Mouse (Mus musculus) intestine, postnatal 0 days (tissue): ENCODE data around the gene Tpr. TPM values are rescaled to one million over a fixed set of nuclear protein-coding genes. Genes with fewer than 3 reads are reported as not detected.

Source experiments
- ATAC-seq: fragments of 200-750 bp; cut with Nextera tagmentation; 2 replicates; pipeline ENCODE4 v1.8.0; 2017; ENCODE audit warnings: mild to moderate bottlenecking, moderate TSS enrichment, moderate library complexity
- H3K27ac ChIP-seq: fragments of 300-500 bp; sonication (generic); 2 replicates; pipeline ENCODE4 v1.5.1; 2014; ENCODE audit warnings: mild to moderate bottlenecking, low read depth, low read length, moderate library complexity
- H3K27me3 ChIP-seq: fragments of 300-500 bp; sonication (generic); replicated peaks from 2 replicates; pipeline ENCODE4 v1.6.1; 2014; ENCODE audit warnings: low read length, mixed read lengths; ENCODE audit not compliant: control insufficient read depth, insufficient read depth
- H3K36me3 ChIP-seq: fragments of 300-500 bp; sonication (generic); 2 replicates; pipeline ENCODE4 v1.6.1; 2014; ENCODE audit warnings: mild to moderate bottlenecking, moderate library complexity; ENCODE audit not compliant: control insufficient read depth, insufficient read depth
- H3K4me1 ChIP-seq: fragments of 300-500 bp; sonication (generic); replicated peaks from 2 replicates; pipeline ENCODE4 v1.6.1; 2014; ENCODE audit warnings: antibody characterized with exemption, low read length, mixed read lengths; ENCODE audit not compliant: control insufficient read depth, insufficient read depth
- H3K4me2 ChIP-seq: fragments of 300-500 bp; sonication (generic); replicated peaks from 2 replicates; pipeline ENCODE4 v1.6.1; 2014; ENCODE audit warnings: low read depth, mild to moderate bottlenecking, moderate library complexity
- H3K4me3 ChIP-seq: fragments of 300-500 bp; sonication (generic); 2 replicates; pipeline ENCODE4 v1.5.1; 2014; ENCODE audit warnings: low read depth, low read length
- H3K9ac ChIP-seq: fragments of 300-500 bp; sonication (generic); 2 replicates; pipeline ENCODE4 v1.6.1; 2014; ENCODE audit warnings: mild to moderate bottlenecking, low read depth, low read length
- H3K9me3 ChIP-seq: fragments of 300-500 bp; sonication (generic); 2 replicates; pipeline ENCODE4 v1.6.1; 2016; ENCODE audit warnings: mixed run types; ENCODE audit not compliant: control insufficient read depth
- CTCF ChIP-seq: sonication (generic); IDR thresholded peaks from 2 replicates; pipeline ENCODE4 v1.5.1; 2016; ENCODE audit warnings: low read depth, mild to moderate bottlenecking, control low read depth, antibody characterized with exemption, moderate library complexity
- WGBS: fragments of 180-500 bp; shearing (Covaris S2); extraction: QIAGEN DNeasy Blood & Tissue Kit; methylation state at CpG from one replicate; pipeline ENCODE4 v1.1.7; 2014; 5-methylcytosine and 5-hydroxymethylcytosine counted together
- polyA plus RNA-seq: library from polyadenylated mRNA; unstranded; fragments of >200 nt; fragmentation: Nextera tagmentation; extraction: Ambion mirVana; gene quantifications from 2 replicates; pipeline ENCODE4 v1.2.1, GENCODE M21; 2015

Tpr gene
- polyA plus RNA-seq, 1 experiment from 2014 or later, result 89.7 TPM

DNA sequence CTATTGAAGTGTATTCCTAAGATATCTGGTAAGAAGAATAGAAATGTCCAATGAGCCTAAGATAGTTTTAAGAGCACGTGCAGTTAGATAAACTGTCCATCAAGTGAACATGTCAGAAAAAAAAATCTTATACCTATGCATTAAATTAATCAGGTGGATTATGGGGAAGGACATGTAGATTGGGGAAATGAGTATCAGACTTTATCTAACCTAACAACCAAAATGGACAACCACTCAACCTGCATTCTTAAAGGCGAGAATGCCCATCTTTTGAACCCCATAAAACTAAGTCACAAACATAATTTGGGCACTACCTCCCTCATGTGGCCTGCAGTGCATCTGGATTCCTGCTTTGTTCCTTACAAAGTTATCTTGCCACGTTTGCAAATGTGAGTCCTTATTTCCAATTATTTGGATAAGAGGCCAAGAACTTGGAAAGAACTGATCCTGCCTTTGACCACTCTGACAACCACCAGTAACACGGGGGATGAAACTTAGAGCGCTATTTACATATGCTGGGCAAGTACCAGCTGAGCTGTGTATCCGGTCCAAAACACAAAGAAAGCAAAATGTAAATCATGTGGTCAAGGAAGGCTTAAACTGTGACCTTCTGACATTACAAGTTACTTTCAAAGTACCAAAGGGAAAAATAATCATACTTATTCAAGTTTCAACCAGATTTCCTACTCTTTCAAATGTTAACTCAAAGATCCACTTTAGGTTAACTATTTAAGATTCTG is 3.1 kb upstream of the Tpr start:
- Histone ChIP-seq H3K36me3 (peaks cover 42% of the 10 kb centered on the region), H3K4me3 (no peak overlapping the region), H3K4me2 (no peak overlapping the region), H3K27me3 (no peaks in the 10 kb centered on the region), H3K9ac (no peak overlapping the region), H3K4me1 (0 out of 2 replicates have a peak, but pooled peaks cover 4% of the 10 kb centered on the region), H3K27ac (no peak overlapping the region), H3K9me3 (no peaks in the 10 kb centered on the region)
- ATAC-seq, result no peak
- 88% methylated on average over 6 of the region's 6 CpGs for WGBS
- no peak for TF ChIP-seq CTCF

DNA sequence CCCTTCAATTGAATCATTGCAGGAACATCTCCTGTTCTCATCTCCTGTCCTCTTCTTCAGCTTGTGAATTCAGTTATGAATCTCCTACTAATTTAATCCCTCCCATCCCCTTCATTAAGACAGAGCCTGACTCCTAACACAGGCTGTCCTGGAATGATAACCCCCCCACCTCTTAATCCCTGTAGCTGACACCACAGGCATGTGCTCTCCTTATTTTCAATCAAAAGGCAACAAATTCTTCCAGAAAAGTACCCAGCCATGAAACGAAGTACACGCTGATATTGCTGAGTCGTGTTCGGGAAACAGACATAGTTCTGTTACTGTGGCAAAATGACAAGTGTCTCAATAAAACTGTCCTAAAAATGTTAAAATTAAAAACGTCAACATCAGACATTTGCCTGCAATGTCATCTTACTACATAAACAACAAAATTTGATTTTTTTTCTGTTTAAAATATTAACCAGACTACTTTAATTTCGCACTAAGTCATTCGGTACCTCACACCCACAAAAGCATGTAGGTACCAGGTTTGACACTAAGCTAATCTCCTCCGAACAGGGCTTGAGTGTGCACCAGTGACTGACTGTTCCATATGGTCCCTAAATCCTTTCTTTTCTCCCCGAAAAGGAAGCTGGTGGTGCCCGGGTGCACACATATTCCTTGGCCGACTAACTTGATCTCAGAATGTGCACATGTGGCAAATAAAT is 554 bp upstream of the Tpr start:
- peak overlapping the region; percentile 85; the same call in 1 of the 2 replicates for H3K27ac ChIP-seq
- no peaks in the 10 kb centered on the region for H3K27me3 ChIP-seq
- H3K36me3 ChIP-seq, result peaks cover 30% of the 10 kb centered on the region
- peak; percentile 1; the same call in 1 of the 2 replicates for ATAC-seq
- no peaks in the 10 kb centered on the region for H3K9me3 ChIP-seq
- WGBS, result 20% methylated on average over 11 of the region's 11 CpGs
- peak overlapping the region; percentile 45 for H3K9ac ChIP-seq
- H3K4me1 ChIP-seq, result 0 out of 2 replicates have a peak, but pooled peaks cover 4% of the 10 kb centered on the region
- no peak for TF ChIP-seq CTCF
- H3K4me2 ChIP-seq, result peak overlapping the region; percentile 61
- H3K4me3 ChIP-seq, result peak overlapping the region; percentile 68

DNA sequence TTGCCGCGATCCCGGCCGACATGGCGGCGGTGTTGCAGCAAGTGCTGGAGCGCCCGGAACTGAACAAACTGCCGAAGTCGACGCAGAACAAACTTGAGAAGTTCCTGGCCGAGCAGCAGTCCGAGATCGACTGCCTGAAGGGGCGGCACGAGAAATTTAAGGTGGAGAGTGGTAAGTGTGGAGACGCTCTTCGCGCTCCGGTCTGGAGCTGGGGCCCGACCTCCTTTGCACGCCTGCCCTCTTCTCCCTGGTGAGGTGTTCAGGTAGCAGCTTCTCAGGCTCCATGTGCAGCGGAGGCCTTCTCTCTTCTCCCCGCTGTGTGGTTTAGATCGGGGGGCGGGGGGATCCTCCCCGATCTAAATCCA is 832 bp downstream of the Tpr start:
- peak; percentile 35 for ATAC-seq
- Histone ChIP-seq H3K36me3 (peaks cover 24% of the 10 kb centered on the region), H3K27me3 (no peaks in the 10 kb centered on the region), H3K27ac (peak overlapping the region; percentile 85), H3K9me3 (no peaks in the 10 kb centered on the region), H3K9ac (peak overlapping the region; percentile 78), H3K4me3 (peak overlapping the region; percentile 68), H3K4me2 (peak overlapping the region; percentile 61), H3K4me1 (0 out of 2 replicates have a peak, but pooled peaks cover 4% of the 10 kb centered on the region)
- no peak for TF ChIP-seq CTCF
- WGBS, result under 1% methylated on average over 27 of the region's 27 CpGs

GRCm38 (mm10) chr1:150396001-150396400 is 3.4 kb downstream of the Tpr start:
- Histone ChIP-seq H3K4me1 (0 out of 2 replicates have a peak, but pooled peaks cover 4% of the 10 kb centered on the region), H3K4me3 (no peak overlapping the region), H3K36me3 (peaks cover 25% of the 10 kb centered on the region), H3K27ac (no peak overlapping the region), H3K9ac (no peak overlapping the region), H3K4me2 (no peak overlapping the region), H3K9me3 (no peaks in the 10 kb centered on the region), H3K27me3 (no peaks in the 10 kb centered on the region)
- no peak for TF ChIP-seq CTCF
- 78% methylated on average over 3 of the region's 3 CpGs for WGBS
- no peak for ATAC-seq

- no peaks in the 10 kb centered on the region for H3K4me1 ChIP-seq
- H3K4me2 ChIP-seq, result no peak overlapping the region
- no peak for ATAC-seq
- H3K27me3 ChIP-seq, result no peaks in the 10 kb centered on the region
- WGBS, result 72% methylated on average over 3 of the region's 3 CpGs
- no peak overlapping the region for H3K9ac ChIP-seq
- H3K4me3 ChIP-seq, result no peak overlapping the region
- H3K27ac ChIP-seq, result no peak overlapping the region
- no peaks in the 10 kb centered on the region for H3K9me3 ChIP-seq
- TF ChIP-seq CTCF, result no peak
- peaks cover 49% of the 10 kb centered on the region for H3K36me3 ChIP-seq
Measured at GRCm38 (mm10) chr1:150403914-150404313, 11.3 kb downstream of the Tpr start.

DNA sequence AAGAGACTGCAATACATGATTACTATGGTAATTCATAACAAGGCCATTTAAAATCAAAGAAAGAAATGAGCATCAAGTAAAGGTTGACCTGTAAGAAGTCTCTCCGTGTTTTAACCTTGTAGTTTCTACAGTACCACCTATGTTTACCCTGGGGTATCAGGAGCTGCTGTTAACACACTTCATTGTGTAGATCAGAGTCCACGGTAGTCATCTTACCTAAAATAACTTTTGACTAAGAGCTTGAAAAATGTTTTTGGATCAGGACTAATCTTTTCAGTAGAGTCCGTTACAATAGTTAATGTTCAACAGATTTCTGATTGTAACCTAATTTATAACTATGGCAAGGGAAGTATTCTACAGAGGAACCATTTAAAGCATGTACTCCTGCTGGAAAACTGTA is 11.9 kb downstream of the Tpr start:
- Histone ChIP-seq H3K36me3 (peaks cover 50% of the 10 kb centered on the region), H3K27me3 (no peaks in the 10 kb centered on the region), H3K4me3 (no peak overlapping the region), H3K9me3 (no peaks in the 10 kb centered on the region), H3K4me1 (no peaks in the 10 kb centered on the region), H3K9ac (no peak overlapping the region), H3K4me2 (no peak overlapping the region), H3K27ac (no peak overlapping the region)
- 67% methylated on average over 3 of the region's 3 CpGs for WGBS
- no peak for TF ChIP-seq CTCF
- no peak for ATAC-seq
